Mouse (Mus musculus) embryo, embryonic 9.5 days (tissue): ENCODE data around the gene Phf12.
"Not testable (repeated sequence)": the region's sequence is repeated elsewhere in the genome, so short reads cannot be mapped to it uniquely, and the experiment has no call there.

Experiments used
- DNase-seq: peaks from one replicate; pipeline ENCODE4 v3.0.0-alpha.2; 2017; ENCODE audit errors: extremely low spot score

Phf12 gene

DNA sequence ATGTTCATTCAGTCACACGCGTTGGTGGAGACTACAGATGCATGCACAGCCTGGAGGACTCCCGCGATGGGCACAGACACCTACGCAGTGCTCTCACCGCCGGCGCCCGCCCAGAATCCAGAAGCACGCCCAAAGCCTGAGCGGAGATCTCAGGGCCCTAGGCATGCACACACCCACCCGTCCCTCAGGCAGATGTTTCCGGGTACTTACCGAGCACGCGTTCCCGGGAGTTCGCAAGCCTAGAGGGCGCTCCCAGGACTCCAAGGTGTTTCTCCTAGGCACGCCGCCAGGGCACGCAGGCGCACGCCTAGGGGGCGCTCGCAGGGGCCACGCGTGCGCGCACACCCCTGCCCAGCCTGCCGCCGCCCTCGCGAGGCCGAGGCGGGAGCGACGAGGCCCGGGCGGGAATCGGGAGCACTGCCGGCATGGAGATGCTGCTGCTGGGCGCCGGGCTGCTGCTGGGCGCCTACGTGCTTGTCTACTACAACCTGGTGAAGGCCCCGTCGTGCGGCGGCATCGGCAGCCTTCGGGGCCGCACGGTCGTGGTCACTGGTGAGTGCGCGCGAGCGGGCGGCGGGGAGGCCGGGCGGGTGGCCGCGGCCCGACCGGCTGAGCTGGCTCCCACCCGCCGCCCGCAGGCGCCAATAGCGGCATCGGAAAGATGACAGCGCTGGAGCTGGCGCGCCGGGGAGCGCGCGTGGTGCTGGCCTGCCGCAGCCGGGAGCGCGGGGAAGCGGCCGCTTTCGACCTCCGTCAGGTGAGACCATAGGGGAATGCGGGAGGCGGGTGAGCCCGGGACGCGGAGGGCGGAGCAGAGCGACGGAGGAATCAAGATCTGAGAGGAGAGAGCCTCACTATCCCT is 49.6 kb downstream of the Phf12 start, which contains the start of gene Dhrs13:
Gene Dhrs13 (plus strand): TSS at position 334 of the 862 bp plus-strand sequence.
- peak; percentile 93 for DNase-seq

DNA sequence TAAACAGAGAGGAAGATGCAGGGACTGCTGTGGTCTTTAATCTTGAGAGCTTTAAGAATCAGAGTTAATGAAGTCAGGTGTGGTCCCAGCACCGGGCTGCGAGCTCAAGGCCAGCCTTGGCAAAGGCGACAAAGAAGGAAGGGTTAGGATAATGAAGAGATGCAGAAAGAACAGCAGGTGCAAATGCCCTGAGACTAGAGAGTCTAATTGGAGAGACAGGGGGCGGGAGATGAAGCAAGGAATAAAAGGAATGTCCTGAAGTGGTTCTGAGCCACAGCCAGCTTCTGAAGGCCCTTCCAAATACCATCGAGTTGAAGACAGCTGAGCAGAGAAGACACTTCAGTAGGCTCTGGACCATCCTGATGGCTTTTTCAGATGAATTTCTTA is 50.2 kb downstream of the Phf12 start:
- DNase-seq, result no peak

GRCm38 (mm10) chr11:78033931-78034617 is 51.5 kb downstream of the Phf12 start:
- no peak for DNase-seq

DNA sequence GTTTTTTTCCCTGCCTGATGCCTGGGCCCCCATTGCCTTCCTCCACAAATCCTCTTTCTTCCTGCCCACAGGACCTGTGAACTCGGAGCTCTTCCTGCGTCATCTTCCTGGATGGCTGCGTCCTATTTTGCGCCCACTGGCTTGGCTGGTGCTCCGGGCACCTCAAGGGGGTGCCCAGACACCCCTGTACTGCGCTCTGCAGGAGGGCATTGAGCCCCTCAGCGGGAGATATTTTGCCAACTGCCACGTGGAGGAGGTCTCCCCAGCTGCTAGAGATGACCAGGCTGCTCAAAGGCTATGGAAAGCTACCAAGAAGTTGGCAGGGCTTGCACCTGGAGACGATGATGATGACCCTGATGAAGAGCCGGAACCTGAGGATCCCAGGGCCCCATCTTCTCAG is 54.2 kb downstream of the Phf12 start:
- no peak for DNase-seq

DNA sequence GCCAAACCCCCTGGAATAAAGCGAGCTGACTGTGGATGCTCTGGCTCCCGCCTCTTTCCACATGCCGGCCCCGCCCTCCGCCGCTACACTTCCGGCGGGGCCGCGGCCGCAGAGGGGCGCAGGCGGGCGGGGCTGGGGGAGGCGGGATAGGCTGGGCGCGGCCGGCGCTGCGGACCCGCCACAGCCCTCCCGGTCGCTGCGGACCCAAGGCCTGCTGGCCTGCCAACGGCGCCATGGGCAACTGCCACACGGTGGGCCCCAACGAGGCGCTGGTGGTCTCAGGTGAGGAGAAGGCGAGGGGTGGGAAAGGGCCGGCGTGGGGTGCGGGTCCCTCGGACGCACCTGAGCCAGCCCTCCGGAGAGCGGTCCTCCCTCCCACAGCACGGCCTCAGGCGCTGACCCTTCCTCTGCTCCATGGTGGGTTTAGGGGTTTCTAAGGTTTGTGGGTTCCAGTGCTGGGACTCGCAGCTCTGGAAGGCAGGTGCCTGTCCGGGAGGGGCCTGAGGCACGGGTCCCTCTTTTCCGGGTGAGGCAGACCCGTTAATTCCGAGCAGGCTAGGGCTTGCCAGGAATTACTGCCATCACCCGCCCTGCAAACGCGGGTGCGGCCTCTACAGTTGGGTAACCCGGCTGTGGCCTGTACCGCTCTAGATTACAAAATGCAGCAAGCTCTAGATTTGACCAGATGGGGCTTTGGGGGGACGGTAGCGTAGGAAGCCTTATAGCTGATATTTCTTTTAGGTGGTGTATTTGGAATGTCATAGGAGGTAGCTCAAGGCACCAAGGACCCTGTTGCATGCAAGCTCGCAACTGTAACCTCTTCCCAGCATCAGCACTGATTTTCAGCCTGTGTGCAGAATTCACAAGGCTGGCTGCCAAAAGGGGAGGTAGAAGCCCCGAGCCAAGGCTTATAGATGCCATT is 55.5 kb downstream of the Phf12 start, which contains the start of gene Flot2:
Gene Flot2 (plus strand): TSS at position 101 of the 922 bp plus-strand sequence.
- DNase-seq, result peak; percentile 75

DNA sequence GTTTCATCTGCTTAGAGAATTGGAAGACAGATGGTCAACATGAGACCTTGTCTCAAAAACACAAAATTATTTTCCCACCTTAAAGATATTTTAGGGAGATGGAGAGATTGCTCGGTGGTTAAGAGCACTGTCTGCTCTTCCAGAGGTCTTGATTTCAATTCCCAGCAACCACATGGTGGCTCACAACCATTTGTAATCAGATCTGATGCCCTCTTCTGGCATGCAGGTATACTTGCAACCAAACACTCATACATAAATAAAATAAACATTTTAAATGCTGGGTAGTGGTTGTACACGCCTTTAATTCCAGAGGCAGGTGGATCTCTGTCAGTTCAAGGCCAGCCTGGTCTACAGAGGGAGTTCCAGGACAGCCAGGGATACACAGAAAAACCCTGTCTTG is 58.3 kb downstream of the Phf12 start:
- no peak for DNase-seq

GRCm38 (mm10) chr11:78042290-78042870 is 59.8 kb downstream of the Phf12 start:
- not testable (repeated sequence) for DNase-seq

- no peak for DNase-seq
These were observed 62.3 kb downstream of the Phf12 start for GRCm38 (mm10) chr11:78044758-78045251.

DNA sequence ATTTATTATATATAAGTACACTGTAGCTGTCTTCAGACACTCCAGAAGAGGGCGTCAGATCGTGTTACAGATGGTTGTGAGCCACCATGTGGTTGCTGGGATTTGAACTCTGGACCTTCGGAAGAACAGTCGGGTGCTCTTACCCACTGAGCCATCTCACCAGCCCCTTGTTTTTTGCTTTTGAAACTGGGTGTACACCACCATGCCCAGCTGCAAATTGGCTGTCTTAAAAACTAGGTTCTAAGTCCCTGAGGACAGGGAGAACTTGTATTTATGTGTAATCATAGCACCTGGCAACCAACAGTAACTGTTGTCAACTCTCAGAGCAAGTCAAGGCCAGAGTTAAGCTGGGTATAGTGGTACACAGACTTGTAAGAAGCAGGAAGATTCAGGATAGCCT is 66.1 kb downstream of the Phf12 start:
- not testable (repeated sequence) for DNase-seq

DNA sequence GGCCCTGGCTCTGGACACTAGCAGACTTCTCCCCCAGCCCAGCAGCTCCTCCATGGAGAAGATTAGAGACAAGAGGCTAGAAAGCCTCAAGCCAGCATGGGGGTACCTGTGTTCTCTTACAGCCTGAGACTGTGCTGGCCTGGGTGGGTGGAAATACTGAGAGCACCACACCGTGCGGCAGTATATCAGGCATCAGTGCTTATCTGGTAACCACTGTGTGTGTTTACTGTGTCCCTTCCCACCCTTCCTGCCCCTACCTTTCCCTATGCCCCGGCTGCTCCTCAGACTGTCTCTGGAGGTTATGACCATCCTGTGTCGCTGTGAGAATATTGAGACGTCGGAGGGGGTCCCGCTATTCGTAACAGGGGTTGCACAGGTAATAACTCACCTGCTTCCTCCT is 70.5 kb downstream of the Phf12 start:
- no peak for DNase-seq

GRCm38 (mm10) chr11:78056946-78057345 is 74.4 kb downstream of the Phf12 start:
- DNase-seq, result no peak

DNA sequence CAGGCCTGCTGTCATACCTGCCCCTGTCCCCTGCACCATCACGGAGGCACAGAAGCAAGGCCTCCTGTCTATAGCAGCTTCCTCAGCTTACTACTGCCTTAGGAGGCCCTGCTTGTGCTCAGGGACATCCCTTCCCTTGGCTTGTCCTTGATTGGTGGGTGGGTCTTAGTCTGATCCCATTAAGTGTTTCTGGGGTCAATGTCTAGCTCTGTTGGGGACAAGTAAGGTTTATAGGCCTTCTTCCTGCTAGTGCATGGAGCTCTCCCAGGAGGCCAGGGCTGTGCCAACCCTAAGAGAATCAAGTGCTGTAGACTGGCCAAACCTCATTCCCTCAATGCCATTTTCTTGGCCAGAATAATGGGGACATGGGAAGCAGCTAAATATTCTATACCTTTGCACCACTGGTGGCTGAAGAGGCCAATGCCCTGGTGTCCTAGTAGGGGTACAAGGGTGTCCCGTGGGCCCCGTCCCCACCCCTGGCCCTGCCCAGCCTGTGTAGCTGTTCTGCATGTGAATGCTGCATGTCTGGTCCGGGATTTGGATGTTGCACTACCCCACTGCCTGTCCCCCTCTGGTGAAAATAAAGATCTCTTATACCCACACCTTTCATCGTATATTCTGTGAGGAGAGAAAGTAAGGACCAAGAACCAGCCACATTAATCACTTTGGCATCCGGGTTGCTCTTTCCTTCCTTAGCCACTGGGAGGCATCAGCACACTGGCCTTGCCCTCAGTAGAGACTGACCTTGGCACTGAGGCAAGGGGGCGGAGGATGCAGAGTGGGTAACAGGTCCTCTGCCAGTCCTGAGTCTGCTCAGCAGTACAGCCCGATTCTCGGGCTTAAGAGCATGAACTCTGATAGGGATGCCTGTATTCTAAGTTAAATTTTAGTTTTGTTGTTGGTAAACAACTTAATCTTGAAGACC is 77.5 kb downstream of the Phf12 start:
- DNase-seq, result peak; percentile 40

DNA sequence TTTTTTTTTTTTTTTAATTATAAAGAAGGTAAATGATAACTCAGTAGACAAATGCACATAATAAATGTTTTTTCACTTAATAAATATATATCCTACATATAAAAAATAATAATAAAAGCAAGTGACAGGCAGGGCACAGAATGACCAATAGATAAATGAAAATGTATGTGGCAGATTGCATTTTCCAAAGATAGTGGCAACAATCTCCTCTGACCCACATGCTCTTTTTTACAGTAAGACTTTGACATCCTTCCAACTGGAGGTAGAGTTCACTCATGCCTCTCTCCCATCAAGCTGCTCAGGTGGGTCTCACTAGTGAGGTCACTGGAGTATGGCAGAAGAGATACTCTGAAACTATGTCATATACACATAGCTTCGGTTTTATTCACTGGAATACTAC is 80.0 kb downstream of the Phf12 start:
- DNase-seq, result no peak

GRCm38 (mm10) chr11:78065906-78066305 is 83.4 kb downstream of the Phf12 start:
- DNase-seq, result no peak

GRCm38 (mm10) chr11:78066641-78067040 is 84.1 kb downstream of the Phf12 start:
- no peak for DNase-seq

DNA sequence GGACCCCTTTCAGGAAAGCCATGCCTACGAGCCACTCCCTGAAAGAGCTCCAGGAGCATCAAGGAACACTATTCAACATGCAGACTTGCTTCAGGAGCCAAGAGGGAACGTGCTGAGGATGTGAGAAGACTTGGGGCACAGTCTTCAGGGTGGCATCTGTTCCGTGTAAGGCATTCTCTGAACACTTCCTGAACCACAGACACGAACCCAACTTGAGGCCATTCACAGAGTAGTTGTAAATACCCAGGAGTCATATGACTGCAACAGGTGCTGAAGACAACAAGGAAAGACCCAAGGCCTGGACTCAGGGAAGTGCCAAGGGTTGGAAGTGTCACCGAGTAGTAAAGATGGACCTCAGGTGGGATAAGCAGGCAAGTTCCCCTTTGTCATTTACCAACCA is 85.0 kb downstream of the Phf12 start:
- DNase-seq, result no peak

- DNase-seq, result no peak
These were observed 86.6 kb downstream of the Phf12 start for GRCm38 (mm10) chr11:78069130-78069529.

DNA sequence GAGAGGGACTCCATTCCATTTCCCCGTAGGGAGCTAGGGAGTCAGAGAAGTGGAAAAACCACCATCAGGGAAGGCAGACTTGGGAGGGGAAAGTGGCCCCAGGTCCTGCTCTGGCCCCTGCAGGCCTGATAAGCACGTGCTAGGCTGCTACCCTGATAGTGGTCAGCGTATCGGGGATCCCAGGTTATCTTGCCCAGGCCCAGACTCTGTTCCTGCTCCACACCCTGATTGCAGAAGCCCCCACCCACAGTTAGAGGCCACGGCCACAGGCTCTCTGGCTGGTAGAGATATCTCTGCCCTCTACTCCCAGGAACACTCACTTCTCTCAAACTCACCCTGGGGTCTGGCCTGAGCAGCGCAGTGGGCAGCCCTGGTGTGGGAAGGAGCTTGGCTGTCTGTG is 87.1 kb downstream of the Phf12 start:
- no peak for DNase-seq

DNA sequence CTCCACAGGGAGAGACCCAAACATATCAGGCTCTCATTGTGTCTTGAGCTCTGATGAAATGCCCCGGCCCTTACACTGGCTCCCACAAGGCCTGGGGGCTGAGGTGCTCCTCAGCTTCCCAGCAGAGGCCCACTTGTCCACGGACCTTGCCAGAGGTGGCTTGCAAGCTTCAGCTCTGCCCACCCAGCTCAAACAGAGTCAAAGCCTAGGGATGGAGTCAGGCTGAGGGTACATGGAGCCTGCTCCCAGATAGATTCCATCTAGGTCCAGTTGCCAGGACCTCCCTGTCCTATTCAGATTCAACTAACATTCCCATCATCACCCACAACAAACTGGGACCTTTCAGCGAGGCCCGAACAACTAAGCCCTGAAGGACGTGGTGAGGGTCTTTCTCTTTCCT is 89.4 kb downstream of the Phf12 start:
- DNase-seq, result no peak

DNA sequence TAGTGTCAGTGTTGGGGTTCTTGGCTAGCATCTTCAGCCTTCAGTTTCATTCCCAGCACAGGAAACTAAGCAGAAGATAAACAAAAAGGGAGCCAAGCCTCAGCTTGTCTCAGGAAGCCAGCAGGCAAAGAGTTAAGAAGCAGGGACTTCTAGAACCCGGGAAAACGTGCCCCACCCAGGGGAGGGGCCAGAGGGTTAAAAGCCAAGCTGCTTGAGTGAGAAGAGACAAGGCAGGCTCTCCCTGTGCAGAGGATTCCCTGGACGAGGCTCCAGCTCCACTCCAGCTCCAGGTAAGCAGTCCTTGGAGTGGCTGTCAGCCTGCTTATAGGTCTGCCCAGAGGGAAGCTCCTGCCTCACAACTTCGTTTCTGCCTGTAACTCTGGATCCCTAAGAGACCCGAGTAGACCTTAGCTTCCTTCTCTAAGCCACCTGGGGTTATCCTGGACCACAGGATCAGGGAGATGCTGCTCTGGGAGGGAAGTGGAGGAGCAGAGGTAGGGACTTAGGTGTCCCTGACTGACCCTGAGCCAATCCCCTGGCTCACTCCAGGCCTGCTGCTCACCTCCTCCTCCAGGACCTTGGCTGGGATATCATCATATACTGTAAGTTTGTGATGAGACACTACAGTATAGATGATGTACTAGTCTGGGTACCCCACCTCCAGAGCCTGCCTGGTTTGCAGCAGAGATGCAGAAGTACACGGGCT is 90.0 kb downstream of the Phf12 start:
- DNase-seq, result no peak
